Mouse (Mus musculus) forebrain, embryonic 12.5 days (tissue): Measurements from ENCODE around the gene Exosc1. TPM values are rescaled to one million over a fixed set of nuclear protein-coding genes. Genes with fewer than 3 reads are reported as not detected.
A peak's percentile ranks its signal among the peaks of the same experiment; 100 is the strongest.
"Not testable (repeated sequence)": the region's sequence is repeated elsewhere in the genome, so short reads cannot be mapped to it uniquely, and the experiment has no call there.

Source experiments
- ATAC-seq: fragments of 200-750 bp; cut with Nextera tagmentation; 2 replicates; pipeline ENCODE4 v1.8.0; 2017; ENCODE audit warnings: moderate TSS enrichment; ENCODE audit not compliant: low FRiP score
- H3K27ac ChIP-seq: fragments of 300-500 bp; sonication (generic); 2 replicates; pipeline ENCODE4 v1.5.1; 2016; ENCODE audit warnings: mild to moderate bottlenecking
- H3K27me3 ChIP-seq: fragments of 300-500 bp; sonication (generic); 2 replicates; pipeline ENCODE4 v1.6.1; 2016; ENCODE audit warnings: mild to moderate bottlenecking
- H3K36me3 ChIP-seq: fragments of 300-500 bp; sonication (generic); replicated peaks from 2 replicates; pipeline ENCODE4 v1.6.1; 2016; ENCODE audit warnings: mild to moderate bottlenecking
- H3K4me1 ChIP-seq: fragments of 300-500 bp; sonication (generic); 2 replicates; pipeline ENCODE4 v1.6.1; 2016
- H3K4me2 ChIP-seq: fragments of 300-500 bp; sonication (generic); 2 replicates; pipeline ENCODE4 v1.6.1; 2016; ENCODE audit warnings: mild to moderate bottlenecking, moderate library complexity
- H3K4me3 ChIP-seq: fragments of 300-500 bp; sonication (generic); replicated peaks from 2 replicates; pipeline ENCODE4 v1.5.1; 2016; ENCODE audit warnings: mild to moderate bottlenecking
- H3K9ac ChIP-seq: fragments of 300-500 bp; sonication (generic); 2 replicates; pipeline ENCODE4 v1.6.1; 2016; ENCODE audit warnings: mild to moderate bottlenecking
- H3K9me3 ChIP-seq: fragments of 300-500 bp; sonication (generic); 2 replicates; pipeline ENCODE4 v1.6.1; 2016
- WGBS: fragments of 180-500 bp; shearing (Covaris S2); methylation state at CpG from one replicate; pipeline ENCODE4 v1.1.7; 2016; 5-methylcytosine and 5-hydroxymethylcytosine counted together
- polyA plus RNA-seq: library from polyadenylated mRNA; unstranded; fragments of >200 nt; fragmentation: Nextera tagmentation; extraction: Ambion mirVana; gene quantifications from 2 replicates; pipeline ENCODE4 v1.2.1, GENCODE M21; 2016

Exosc1 gene
- polyA plus RNA-seq, 1 experiment from 2014 or later, result 83.2 TPM

GRCm38 (mm10) chr19:41938539-41938938, 5.3 kb upstream of the Exosc1 start:
- peaks cover 9% of the 10 kb centered on the region for H3K4me1 ChIP-seq
- no peaks in the 10 kb centered on the region for H3K9me3 ChIP-seq
- 85% methylated on average over 5 of the region's 5 CpGs for WGBS
- H3K27me3 ChIP-seq, result no peaks in the 10 kb centered on the region
- no peak overlapping the region for H3K4me2 ChIP-seq
- ATAC-seq, result no peak
- H3K4me3 ChIP-seq, result no peak overlapping the region
- H3K36me3 ChIP-seq, result peaks cover 62% of the 10 kb centered on the region
- no peak overlapping the region for H3K27ac ChIP-seq
- H3K9ac ChIP-seq, result no peak overlapping the region

GRCm38 (mm10) chr19:41935921-41936320, 2.7 kb upstream of the Exosc1 start:
- H3K4me3 ChIP-seq, result no peak overlapping the region
- no peaks in the 10 kb centered on the region for H3K9me3 ChIP-seq
- ATAC-seq, result no peak
- peaks cover 40% of the 10 kb centered on the region for H3K36me3 ChIP-seq
- H3K4me1 ChIP-seq, result peaks cover 19% of the 10 kb centered on the region
- H3K27me3 ChIP-seq, result no peaks in the 10 kb centered on the region
- no peak overlapping the region for H3K4me2 ChIP-seq
- no peak overlapping the region for H3K27ac ChIP-seq
- no peak overlapping the region for H3K9ac ChIP-seq
- WGBS, result 100% methylated on average over 1 of the region's 1 CpGs

GRCm38 (mm10) chr19:41934124-41934523, 901 bp upstream of the Exosc1 start:
- H3K9me3 ChIP-seq, result no peaks in the 10 kb centered on the region
- peak overlapping the region; percentile 80 for H3K4me3 ChIP-seq
- H3K4me2 ChIP-seq, result peak overlapping the region; percentile 64
- peaks cover 19% of the 10 kb centered on the region for H3K4me1 ChIP-seq
- H3K27me3 ChIP-seq, result no peaks in the 10 kb centered on the region
- peak overlapping the region; percentile 72 for H3K9ac ChIP-seq
- H3K27ac ChIP-seq, result no peak overlapping the region; the same call in 1 of the 2 replicates
- 44% methylated on average over 6 of the region's 6 CpGs for WGBS
- peaks cover 32% of the 10 kb centered on the region for H3K36me3 ChIP-seq
- ATAC-seq, result no peak

GRCm38 (mm10) chr19:41932686-41933085, 537 bp downstream of the Exosc1 start:
- no peaks in the 10 kb centered on the region for H3K9me3 ChIP-seq
- H3K9ac ChIP-seq, result peak overlapping the region; percentile 72
- H3K27ac ChIP-seq, result peak overlapping the region; percentile 5; the same call in 1 of the 2 replicates
- no peaks in the 10 kb centered on the region for H3K27me3 ChIP-seq
- ATAC-seq, result 0 out of 2 replicates have a peak, but pooled peaks have one; percentile 30
- H3K4me3 ChIP-seq, result peak overlapping the region; percentile 80
- H3K36me3 ChIP-seq, result peaks cover 35% of the 10 kb centered on the region
- H3K4me1 ChIP-seq, result peaks cover 19% of the 10 kb centered on the region
- H3K4me2 ChIP-seq, result peak overlapping the region; percentile 92
- under 1% methylated on average over 28 of the region's 28 CpGs for WGBS

GRCm38 (mm10) chr19:41920412-41921067, 12.7 kb downstream of the Exosc1 start:
- Histone ChIP-seq H3K4me3 (no peak overlapping the region), H3K4me1 (no peaks in the 10 kb centered on the region), H3K9ac (no peak overlapping the region), H3K36me3 (peaks cover 73% of the 10 kb centered on the region), H3K27me3 (no peaks in the 10 kb centered on the region), H3K4me2 (no peak overlapping the region), H3K9me3 (no peaks in the 10 kb centered on the region), H3K27ac (no peak overlapping the region)
- 82% methylated on average over 5 of the region's 5 CpGs for WGBS
- ATAC-seq, result no peak

GRCm38 (mm10) chr19:41919471-41919870, 13.8 kb downstream of the Exosc1 start:
- no peaks in the 10 kb centered on the region for H3K9me3 ChIP-seq
- H3K4me1 ChIP-seq, result peaks cover 2% of the 10 kb centered on the region; the same call in 1 of the 2 replicates
- ATAC-seq, result no peak
- peaks cover 68% of the 10 kb centered on the region for H3K36me3 ChIP-seq
- no peak overlapping the region for H3K4me2 ChIP-seq
- no peak overlapping the region for H3K9ac ChIP-seq
- WGBS, result 79% methylated on average over 4 of the region's 4 CpGs
- H3K4me3 ChIP-seq, result no peak overlapping the region
- no peak overlapping the region for H3K27ac ChIP-seq
- no peaks in the 10 kb centered on the region for H3K27me3 ChIP-seq

- H3K9ac ChIP-seq, result no peak overlapping the region
- H3K27ac ChIP-seq, result no peak overlapping the region
- H3K4me3 ChIP-seq, result no peak overlapping the region
- ATAC-seq, result no peak
- H3K36me3 ChIP-seq, result peaks cover 49% of the 10 kb centered on the region
- no peak overlapping the region for H3K4me2 ChIP-seq
- H3K9me3 ChIP-seq, result no peaks in the 10 kb centered on the region
- no peaks in the 10 kb centered on the region for H3K27me3 ChIP-seq
- peaks cover 18% of the 10 kb centered on the region for H3K4me1 ChIP-seq
- 92% methylated on average over 4 of the region's 4 CpGs for WGBS
Observed at GRCm38 (mm10) chr19:41916853-41917252, 16.4 kb downstream of the Exosc1 start.

- Histone ChIP-seq H3K4me3 (no peak overlapping the region), H3K27me3 (no peaks in the 10 kb centered on the region), H3K27ac (no peak overlapping the region), H3K9ac (no peak overlapping the region), H3K36me3 (peaks cover 35% of the 10 kb centered on the region), H3K4me1 (peaks cover 18% of the 10 kb centered on the region), H3K4me2 (no peak overlapping the region), H3K9me3 (no peaks in the 10 kb centered on the region)
- ATAC-seq, result no peak
- WGBS, result 97% methylated on average over 3 of the region's 3 CpGs
Observed at GRCm38 (mm10) chr19:41915294-41915693, 17.9 kb downstream of the Exosc1 start.

GRCm38 (mm10) chr19:41914592-41914882, 18.7 kb downstream of the Exosc1 start:
- not testable (repeated sequence) for ATAC-seq, H3K27ac ChIP-seq, H3K9ac ChIP-seq, H3K27me3 ChIP-seq, H3K4me3 ChIP-seq, H3K9me3 ChIP-seq
- peaks cover 30% of the 10 kb centered on the region for H3K36me3 ChIP-seq
- H3K4me1 ChIP-seq, result peaks cover 18% of the 10 kb centered on the region
- peak overlapping the region; percentile 74; the same call in 1 of the 2 replicates for H3K4me2 ChIP-seq

- Histone ChIP-seq H3K27me3 (no peaks in the 10 kb centered on the region), H3K9ac (peak overlapping the region; percentile 94), H3K27ac (no peak overlapping the region), H3K9me3 (no peaks in the 10 kb centered on the region), H3K36me3 (peaks cover 24% of the 10 kb centered on the region), H3K4me1 (peaks cover 18% of the 10 kb centered on the region), H3K4me3 (peak overlapping the region; percentile 89), H3K4me2 (peak overlapping the region; percentile 74)
- WGBS, result 39% methylated on average over 6 of the region's 6 CpGs
- ATAC-seq, result no peak
Observed at GRCm38 (mm10) chr19:41913774-41914591, 19.2 kb downstream of the Exosc1 start.

- H3K4me1 ChIP-seq, result peaks cover 18% of the 10 kb centered on the region
- no peaks in the 10 kb centered on the region for H3K9me3 ChIP-seq
- peak; percentile 81 for ATAC-seq
- peak overlapping the region; percentile 94 for H3K9ac ChIP-seq
- H3K4me2 ChIP-seq, result peak overlapping the region; percentile 74
- under 1% methylated on average over 53 of the region's 53 CpGs for WGBS
- no peaks in the 10 kb centered on the region for H3K27me3 ChIP-seq
- peak overlapping the region; percentile 89 for H3K4me3 ChIP-seq
- peaks cover 18% of the 10 kb centered on the region for H3K36me3 ChIP-seq
- peak overlapping the region; percentile 85 for H3K27ac ChIP-seq
Observed at GRCm38 (mm10) chr19:41912121-41913080, 20.8 kb downstream of the Exosc1 start.
